Mouse (Mus musculus) right cerebral cortex, postnatal 4 days (tissue): Measurements from ENCODE around the gene Ank3.

ENCODE experiments used
- DNase-seq: peaks from one replicate; pipeline ENCODE4 v3.0.0-alpha.2; 2022

Ank3 gene

DNA sequence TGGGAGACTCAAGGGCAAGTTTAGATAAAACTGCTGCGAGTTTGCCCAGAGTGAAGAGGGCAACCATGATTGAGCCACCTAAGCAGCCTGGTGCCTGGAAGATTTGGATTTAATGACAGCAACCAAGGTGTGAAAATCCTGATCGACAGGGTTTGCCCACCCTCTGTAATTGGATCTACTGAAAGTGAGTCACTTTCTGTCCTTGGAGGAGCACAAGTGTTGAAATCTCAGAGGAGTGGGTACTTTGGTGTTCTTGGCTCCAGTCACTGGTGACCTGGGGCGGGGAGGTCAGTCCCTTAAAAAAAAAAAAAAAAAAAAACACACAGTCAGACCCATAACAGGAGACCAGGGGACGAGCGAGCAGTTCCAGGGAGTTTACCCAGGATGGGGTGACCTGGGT, 624.0 kb downstream of the Ank3 start:
- DNase-seq: no peak

DNA sequence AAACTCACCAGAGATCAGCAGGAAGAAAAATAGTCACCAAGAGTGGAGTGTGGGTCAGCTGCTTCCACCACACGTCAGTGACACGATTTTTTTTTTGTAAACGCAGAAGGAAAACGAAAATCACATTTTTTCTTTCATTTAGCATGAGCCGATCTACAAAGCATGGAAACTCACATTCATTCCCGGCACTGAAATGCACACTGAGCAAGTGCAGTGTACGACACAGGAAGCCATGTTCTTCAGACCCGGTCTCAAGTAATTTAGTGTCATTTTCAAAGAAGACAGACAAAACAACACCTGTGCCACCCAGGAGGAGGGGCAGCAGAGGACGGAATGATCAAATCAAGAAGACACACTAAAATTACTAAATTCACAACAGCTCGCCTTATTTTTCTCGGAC, 625.3 kb downstream of the Ank3 start:
- DNase-seq: no peak

DNA sequence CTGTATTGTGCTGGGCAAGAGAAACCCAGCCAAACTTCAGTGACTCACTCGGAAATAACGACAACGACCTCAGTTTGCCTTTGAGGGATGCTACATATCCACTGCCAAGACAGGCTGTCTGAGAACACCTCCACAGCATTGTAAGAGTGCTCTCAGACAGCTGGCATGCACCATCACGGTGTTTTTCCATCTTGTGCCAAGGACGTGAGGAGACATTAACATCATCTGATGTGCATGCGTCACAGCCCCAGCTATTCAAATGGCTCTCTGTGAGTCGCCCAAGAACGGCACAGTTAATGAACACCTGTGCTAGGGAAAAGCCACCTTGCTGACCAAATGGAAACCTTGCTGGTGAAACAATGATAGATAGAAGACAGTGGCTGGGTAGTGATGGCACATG, 633.4 kb downstream of the Ank3 start:
- DNase-seq: no peak

GRCm38 (mm10) chr10:70032982-70033381, 634.4 kb downstream of the Ank3 start:
- no peak for DNase-seq

DNA sequence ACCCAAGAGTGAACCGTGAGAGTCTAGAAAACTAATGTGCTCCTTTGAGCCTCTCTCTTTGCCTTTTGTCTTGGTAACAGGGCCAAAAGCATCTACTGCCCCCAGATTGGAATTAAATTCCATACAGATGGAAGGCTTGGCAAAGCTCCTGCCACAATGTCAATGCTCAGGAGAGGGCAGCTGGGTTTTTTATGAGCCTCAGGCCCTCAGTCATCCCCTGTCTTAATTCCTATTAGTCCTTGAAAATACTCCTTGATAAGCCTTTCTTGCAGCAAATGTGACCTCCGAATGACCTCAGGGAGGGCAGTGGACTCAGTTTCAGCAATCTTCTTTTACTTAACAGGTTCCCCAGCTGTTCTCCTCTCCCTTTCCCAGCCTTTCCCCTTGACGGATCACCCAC, 635.3 kb downstream of the Ank3 start:
- DNase-seq: no peak

DNA sequence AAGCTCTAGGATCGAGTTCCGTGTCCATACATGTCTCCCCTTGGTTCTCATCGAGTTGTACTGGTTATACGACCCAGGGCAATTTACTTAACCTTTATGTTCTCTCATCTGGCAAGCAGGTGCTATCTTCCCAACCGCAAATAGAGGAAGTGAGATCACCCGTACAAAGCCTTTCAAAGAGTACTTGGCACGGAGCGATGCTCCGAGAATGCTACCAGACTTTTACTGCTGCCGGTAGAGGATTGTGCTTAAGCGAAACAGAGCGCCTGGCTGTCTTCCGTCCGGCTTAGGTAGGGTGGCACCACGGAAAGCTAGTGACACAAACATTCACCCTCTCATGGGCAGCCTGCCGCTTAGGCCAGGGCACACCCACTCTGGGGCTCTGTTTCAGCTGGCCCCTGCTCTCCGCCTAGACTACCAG, 641.3 kb downstream of the Ank3 start:
- no peak for DNase-seq

GRCm38 (mm10) chr10:70041562-70041961, 643.0 kb downstream of the Ank3 start:
- no peak for DNase-seq

GRCm38 (mm10) chr10:70045722-70046121, 647.1 kb downstream of the Ank3 start:
- no peak for DNase-seq

DNA sequence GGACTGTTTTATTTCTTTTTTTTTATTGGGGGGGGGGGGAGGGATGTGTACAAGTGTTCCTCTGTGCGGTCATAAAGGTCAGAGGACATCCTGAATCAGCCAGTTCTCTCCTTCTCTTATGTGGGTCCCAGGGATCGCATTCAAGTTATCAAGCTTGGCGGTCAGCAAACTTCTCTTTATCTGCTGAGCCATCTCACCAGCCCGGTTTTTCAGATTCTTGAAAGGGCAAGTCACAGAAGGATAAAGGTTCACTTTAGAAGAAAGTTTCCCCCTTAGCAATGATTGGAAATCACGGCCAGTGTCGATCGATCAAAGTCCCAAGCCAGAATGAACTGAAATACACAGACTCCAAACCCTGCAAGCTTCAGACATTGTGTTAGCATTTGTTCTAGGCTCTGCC, 651.2 kb downstream of the Ank3 start:
- no peak for DNase-seq

DNA sequence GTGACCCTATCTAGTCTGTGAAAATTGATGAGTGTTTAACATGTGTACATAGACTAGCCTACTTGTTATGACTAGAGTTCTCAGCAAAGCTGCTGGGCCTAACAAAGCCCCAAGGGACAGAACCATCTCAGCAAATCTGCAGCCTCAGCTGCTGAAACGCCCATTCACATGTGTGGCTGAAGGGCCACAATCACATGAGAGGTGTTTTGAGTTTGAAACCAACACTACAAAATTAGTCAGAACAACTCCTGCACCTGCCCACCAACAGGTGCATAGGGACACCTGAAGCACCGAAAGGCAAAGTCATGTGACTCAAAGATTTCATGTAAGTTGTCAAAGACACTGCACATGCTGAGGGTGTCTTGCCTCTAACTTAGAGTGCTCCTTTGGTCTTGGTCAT, 656.7 kb downstream of the Ank3 start:
- no peak for DNase-seq

GRCm38 (mm10) chr10:70057064-70057463, 658.5 kb downstream of the Ank3 start:
- no peak for DNase-seq

- peak; percentile 24 for DNase-seq
Measured at GRCm38 (mm10) chr10:70060021-70060688, 661.6 kb downstream of the Ank3 start.

DNA sequence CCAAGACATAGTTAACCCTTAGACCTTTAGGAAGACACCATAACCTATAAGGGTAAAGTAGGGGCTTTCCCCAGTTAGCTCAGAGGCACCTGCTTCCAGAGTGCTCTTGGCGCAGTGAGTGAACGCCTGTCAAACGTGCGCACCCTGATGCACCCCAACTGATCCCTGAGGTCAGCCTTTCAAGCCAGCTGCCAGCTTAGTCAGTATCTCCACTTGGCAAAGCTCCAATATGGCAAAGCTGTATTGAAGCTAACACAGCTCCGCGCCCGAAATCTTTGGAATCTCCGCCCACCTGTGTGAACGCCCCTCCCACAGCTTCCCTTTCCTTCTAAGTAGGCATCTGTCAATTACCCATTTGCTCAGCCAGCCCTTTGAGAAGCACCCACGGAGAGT, 662.1 kb downstream of the Ank3 start:
- no peak for DNase-seq

GRCm38 (mm10) chr10:70063881-70064555, 665.4 kb downstream of the Ank3 start:
- no peak for DNase-seq

GRCm38 (mm10) chr10:70065191-70065590, 666.6 kb downstream of the Ank3 start:
- no peak for DNase-seq

DNA sequence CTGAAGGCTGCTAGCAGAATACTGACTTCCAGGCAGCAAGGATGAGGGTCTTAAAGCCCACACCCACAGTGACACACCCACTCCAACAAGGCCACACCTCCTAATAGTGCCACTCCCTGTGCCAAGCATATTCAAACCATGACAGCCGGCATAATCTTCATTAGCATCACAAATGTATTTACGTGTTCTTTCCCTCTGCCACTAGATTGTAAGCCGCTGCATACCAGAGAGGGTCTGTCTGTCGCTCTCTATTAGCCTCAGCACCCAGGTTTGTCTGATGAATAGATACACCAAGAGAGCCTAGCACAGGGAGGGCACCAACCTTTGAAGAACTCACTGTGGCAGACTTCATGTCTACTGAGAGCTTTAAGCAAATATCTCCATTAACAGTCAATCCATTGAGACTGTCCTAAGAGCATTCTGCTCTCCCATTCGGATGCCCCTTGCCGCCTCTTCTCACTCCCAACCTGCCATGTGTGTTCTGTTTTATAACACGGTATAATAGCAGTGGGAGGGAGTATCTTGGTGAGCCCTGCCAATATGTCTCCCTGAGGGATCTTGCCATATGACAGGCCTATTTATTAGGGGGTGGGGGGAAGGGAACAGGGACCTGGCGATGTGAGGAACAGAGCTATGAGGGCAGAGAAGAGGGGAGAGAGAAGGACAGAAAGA, 668.1 kb downstream of the Ank3 start:
- DNase-seq: no peak

DNA sequence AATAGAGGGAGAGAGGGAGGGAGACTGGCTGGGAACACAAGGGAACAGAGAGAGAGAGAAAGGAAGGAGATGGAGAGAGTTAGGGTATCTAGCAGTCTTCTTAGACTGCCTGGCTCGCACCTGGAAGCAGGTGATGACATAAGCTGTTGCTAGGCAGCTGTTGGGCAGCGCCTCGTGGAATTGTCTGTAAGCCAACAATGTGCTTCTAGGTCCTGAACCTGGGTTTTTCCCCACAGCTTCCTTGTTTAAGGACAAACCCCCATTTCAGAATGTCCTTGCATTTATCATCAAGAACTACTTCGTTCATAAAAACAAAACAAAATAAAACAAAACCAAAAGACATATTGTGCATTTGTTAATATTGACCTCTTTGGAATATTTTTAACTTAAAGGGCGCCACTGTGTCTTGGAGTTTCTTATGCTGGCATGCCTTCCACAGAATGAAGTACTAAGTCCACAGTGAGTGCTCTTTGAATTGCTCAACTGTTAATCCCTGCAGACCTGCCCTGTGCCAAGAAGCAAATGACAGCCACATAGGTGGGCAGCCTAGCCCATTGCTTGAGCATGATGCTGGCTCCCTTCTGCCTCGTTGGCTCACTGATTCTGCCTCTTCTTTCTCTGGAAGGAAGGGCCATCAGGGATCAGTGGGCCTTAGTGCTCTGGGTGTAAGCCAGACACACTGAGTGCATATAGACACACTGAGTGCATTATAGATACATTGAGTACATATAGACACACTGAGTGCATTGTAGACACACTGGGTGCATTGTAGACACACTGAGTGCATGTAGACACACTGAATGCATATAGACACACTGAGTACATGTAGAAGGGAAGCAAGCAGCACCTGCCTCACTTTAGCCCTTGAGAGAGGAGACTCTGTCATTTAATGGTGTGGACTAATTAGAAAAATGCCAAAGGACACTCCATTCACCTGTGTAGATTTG, 668.9 kb downstream of the Ank3 start:
- no peak for DNase-seq

- no peak for DNase-seq
Measured at GRCm38 (mm10) chr10:70069321-70069720, 670.7 kb downstream of the Ank3 start.

DNA sequence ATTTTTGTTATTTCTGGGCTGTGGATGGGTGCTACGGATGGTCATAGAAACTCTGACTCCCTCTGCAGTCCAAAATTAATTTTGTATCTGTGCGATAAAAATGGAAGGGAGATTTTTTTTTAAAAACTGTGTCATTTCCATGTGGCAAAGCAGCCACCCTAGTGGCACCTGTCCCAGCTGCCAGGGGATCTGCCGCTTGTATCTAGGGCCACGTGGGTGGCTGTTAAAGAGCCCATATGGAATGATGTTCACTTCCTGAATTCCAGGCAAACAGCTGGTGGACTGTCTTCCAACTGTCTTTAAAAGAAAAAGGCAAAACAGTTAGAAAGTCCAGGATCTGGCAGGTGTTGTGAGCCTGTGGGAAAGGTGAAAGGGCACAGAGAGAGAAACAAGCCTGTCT, 672.8 kb downstream of the Ank3 start:
- no peak for DNase-seq
